Mouse (Mus musculus): ENCODE results near the gene Pgp. TPM values are rescaled to one million over a fixed set of nuclear protein-coding genes. Genes with fewer than 3 reads are reported as not detected.

Pgp gene
- polyA plus RNA-seq (2017; shearing (Covaris generic)), result 2.4 TPM

DNA sequence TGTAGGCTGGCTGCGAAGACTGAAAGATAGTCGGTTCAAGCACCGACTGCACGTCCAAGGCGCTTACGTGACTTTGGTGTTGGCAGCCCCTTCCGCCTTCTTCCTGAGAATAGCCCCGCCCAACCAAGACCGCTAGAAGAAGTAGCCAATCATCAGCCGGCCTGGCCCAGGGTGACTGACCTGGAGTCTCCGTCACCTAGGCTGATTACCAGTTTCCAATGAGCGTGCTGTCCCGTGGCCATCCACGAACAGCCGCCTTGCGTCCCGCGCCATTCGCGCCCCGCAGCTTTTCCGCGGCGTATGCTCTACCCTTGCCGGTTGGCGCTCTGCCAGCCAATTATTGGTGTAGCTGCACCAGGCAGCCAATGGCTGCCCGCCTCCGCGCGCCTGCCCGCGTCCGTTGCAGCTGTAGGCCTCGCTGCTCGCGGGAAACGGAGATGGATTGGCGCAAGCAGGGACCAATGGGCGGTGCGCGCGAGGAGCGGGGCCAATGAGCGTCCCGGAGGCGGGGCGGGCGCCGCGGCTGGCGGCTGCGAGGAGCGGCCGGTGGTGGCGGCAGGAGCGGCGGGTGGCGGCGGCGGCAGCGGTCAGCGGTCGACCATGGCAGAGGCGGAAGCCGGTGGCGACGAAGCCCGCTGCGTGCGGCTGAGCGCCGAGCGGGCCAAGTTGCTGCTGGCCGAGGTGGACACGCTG, at the start of gene Pgp, which contains the start of gene E4f1:
Gene Pgp, plus strand, starts transcription at position 483 of the 693 bp plus-strand sequence.
Gene E4f1, minus strand, starts transcription at position 404 of the 693 bp plus-strand sequence.

GRCm38 (mm10) chr17:24426471-24427169, 43.6 kb upstream of the Pgp start, which contains the start of gene Eci1:
TSS of gene Eci1 (plus strand) at chr17:24426641.

GRCm38 (mm10) chr17:24442632-24443155, 27.5 kb upstream of the Pgp start, which contains the start of gene Dnase1l2:
TSS of gene Dnase1l2 (minus strand) at chr17:24443105.

DNA sequence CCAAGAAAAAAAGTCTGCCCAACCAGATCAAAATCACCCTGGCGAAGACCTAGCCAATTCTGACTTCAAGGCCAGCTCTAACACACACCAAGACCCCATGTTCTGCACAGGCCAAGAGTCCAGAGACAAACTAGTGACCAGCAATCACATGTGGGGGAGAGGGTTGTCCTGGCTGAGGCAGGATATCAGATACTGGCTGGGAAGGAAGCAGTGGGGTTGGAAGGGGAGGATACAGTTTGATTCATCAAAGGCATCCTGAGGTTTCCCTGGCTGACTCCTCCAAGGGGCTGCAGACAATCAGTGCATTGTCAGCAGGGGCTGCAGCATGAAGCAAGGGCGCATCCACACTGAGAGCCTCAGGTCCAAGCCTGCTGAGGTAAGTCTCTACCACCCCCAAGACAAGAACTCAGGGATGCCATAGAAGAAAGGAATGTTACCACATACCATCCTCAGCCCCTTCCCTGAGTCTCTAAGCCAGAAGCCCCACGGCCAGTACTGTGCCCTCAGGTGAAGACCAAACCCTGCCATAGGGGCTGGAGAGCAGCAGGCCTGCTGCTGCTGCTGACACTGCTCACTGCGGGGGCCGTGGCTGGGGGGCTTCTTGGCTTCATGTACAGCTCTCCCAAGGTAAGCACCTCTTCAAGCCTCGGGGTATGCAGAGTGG, 3.6 kb downstream of the Pgp start, which contains the start of gene Bricd5:
Gene Bricd5, plus strand, starts transcription at position 273 of the 664 bp plus-strand sequence.

DNA sequence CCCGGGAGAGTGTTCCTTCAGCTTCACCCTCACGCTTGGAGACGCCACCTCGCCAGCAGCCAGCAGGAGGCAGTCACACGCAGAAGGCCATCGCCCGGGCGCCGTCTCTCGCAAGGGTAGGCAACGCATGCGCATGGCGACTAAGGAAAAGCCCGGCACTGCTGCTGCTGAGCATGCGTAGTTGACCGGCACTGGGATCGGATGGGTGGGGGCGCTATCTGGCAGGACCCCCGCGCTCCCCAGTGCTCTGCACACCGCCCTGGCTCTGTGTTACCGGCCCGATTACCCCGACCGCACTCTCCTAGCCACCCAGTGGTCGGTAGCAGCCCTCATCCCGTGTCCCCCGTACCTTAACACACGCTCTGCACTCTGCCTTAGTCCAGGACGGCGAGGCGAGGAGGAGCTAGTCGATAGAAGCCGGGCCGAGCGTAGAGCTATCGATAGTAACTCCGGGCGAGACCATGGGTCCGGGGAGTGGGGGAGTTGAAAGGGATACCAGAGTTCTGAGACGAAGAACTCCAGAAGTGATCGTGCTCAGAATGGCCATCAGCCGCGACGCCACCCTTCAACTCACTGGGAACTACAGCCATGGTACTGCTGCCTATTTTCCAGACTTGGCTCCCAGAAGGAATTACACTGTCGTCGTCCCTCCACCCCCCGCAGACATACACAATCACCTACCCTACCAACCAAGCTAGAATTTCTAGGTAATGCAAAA, 8.6 kb downstream of the Pgp start, which contains the start of gene Mlst8:
Gene Mlst8, minus strand, starts transcription at position 416 of the 718 bp plus-strand sequence.

GRCm38 (mm10) chr17:24488186-24488661, 18.0 kb downstream of the Pgp start, which contains the start of gene Caskin1:
TSS of gene Caskin1 (plus strand) at chr17:24488601.

Other genes with a start within 250 kb of the Pgp start
- gene Tedc2, start 249.5 kb upstream of the Pgp start, polyA plus RNA-seq (2017; shearing (Covaris generic)), result 7.7 TPM
- 3.4 TPM for gene Ccnf, start 218.9 kb upstream of the Pgp start, polyA plus RNA-seq (2017; shearing (Covaris generic))
- gene Abca17, start 119.3 kb upstream of the Pgp start, polyA plus RNA-seq (2017; shearing (Covaris generic)), result 0.21 TPM
- 41.1 TPM for gene Abca3, start 118.4 kb upstream of the Pgp start, polyA plus RNA-seq (2017; shearing (Covaris generic))
- 205 TPM for gene Rnps1, start 55.8 kb upstream of the Pgp start, polyA plus RNA-seq (2017; shearing (Covaris generic))
- 78.7 TPM for gene Eci1, start 43.8 kb upstream of the Pgp start, polyA plus RNA-seq (2017; shearing (Covaris generic))
- 4.9 TPM for gene Dnase1l2, start 27.3 kb upstream of the Pgp start, polyA plus RNA-seq (2017; shearing (Covaris generic))
- gene E4f1, start 79 bp upstream of the Pgp start, polyA plus RNA-seq (2017; shearing (Covaris generic)), result 58.6 TPM
- gene Bricd5, start 3.5 kb downstream of the Pgp start, polyA plus RNA-seq (2017; shearing (Covaris generic)), result not detected
- gene Mlst8, start 8.7 kb downstream of the Pgp start, polyA plus RNA-seq (2017; shearing (Covaris generic)), result 30.8 TPM
- gene Caskin1, start 18.2 kb downstream of the Pgp start, polyA plus RNA-seq (2017; shearing (Covaris generic)), result 0.15 TPM
- 110 TPM for gene Traf7, start 57.5 kb downstream of the Pgp start, polyA plus RNA-seq (2017; shearing (Covaris generic))
- gene Rab26, start 63.8 kb downstream of the Pgp start, polyA plus RNA-seq (2017; shearing (Covaris generic)), result 5.0 TPM
- gene Pkd1, start 79.4 kb downstream of the Pgp start, polyA plus RNA-seq (2017; shearing (Covaris generic)), result 18.9 TPM
- gene Tsc2, start 162.2 kb downstream of the Pgp start, polyA plus RNA-seq (2017; shearing (Covaris generic)), result 52.7 TPM
- 6.2 TPM for gene Nthl1, start 162.3 kb downstream of the Pgp start, polyA plus RNA-seq (2017; shearing (Covaris generic))
- not detected for gene Slc9a3r2, start 179.9 kb downstream of the Pgp start, polyA plus RNA-seq (2017; shearing (Covaris generic))
- not detected for gene Npw, start 188.1 kb downstream of the Pgp start, polyA plus RNA-seq (2017; shearing (Covaris generic))
- 2.3 TPM for gene Zfp598, start 199.3 kb downstream of the Pgp start, polyA plus RNA-seq (2017; shearing (Covaris generic))
- gene Syngr3, start 219.6 kb downstream of the Pgp start, polyA plus RNA-seq (2017; shearing (Covaris generic)), result 0.40 TPM
- gene Gfer, start 225.8 kb downstream of the Pgp start, polyA plus RNA-seq (2017; shearing (Covaris generic)), result 7.7 TPM
- gene Noxo1, start 225.8 kb downstream of the Pgp start, polyA plus RNA-seq (2017; shearing (Covaris generic)), result 1.7 TPM
- 71.9 TPM for gene Tbl3, start 237.3 kb downstream of the Pgp start, polyA plus RNA-seq (2017; shearing (Covaris generic))
- gene Rnf151, start 247.7 kb downstream of the Pgp start, polyA plus RNA-seq (2017; shearing (Covaris generic)), result not detected
- gene Rps2, start 247.7 kb downstream of the Pgp start, polyA plus RNA-seq (2017; shearing (Covaris generic)), result 660 TPM